In genomic region chr6:115982889-115983288, GRCm38 (mm10) we compare ENCODE assay signal across 18 mouse cellular contexts. TPM values are rescaled to one million over a fixed set of nuclear protein-coding genes. Genes with fewer than 3 reads are reported as not detected.
DNase-seq lines count a peak whose midpoint lies in the region; ATAC-seq and TF ChIP-seq lines count a peak whose summit lies in the region.
"Had no signal": no experiment of that assay in that cellular context is flagged by ENCODE, and none has a peak within 500 bp of the region (broad histone marks: within the 10 kb centered on the region; RNA-seq: fewer than 3 reads in every experiment).

No protein-coding gene starts in this region.

- H3K4me3 ChIP-seq in heart, embryonic 13.5 days = no peak overlapping the region
- no peak overlapping the region for H3K4me3 ChIP-seq in spleen, adult 2 months (ENCODE audit: extremely low read depth, insufficient read depth, insufficient read length)
- H3K4me3 ChIP-seq in kidney, postnatal 0 days (replicated peaks; ENCODE audit: low read depth, low read length) = no peak overlapping the region
- H3K4me3 ChIP-seq: hindbrain, embryonic 15.5 days had no signal

- H3K27me3 ChIP-seq in heart, embryonic 13.5 days (replicated peaks) = no peaks in the 10 kb centered on the region
- no peaks in the 10 kb centered on the region for H3K27me3 ChIP-seq in spleen, adult 2 months (ENCODE audit: control insufficient read depth, insufficient read depth, low read length)
- H3K27me3 ChIP-seq in kidney, postnatal 0 days (ENCODE audit: insufficient read depth, low read length) = no peaks in the 10 kb centered on the region
- H3K27me3 ChIP-seq: CH12.LX; hindbrain, embryonic 15.5 days had no signal

- peak overlapping the region; percentile 76; the same call in 1 of the 2 replicates for H3K4me2 ChIP-seq in heart, embryonic 13.5 days
- peak overlapping the region; percentile 42 for H3K4me2 ChIP-seq in kidney, postnatal 0 days (ENCODE audit: low read length)
- H3K4me2 ChIP-seq: hindbrain, embryonic 15.5 days had no signal

- intact Hi-C loops in heart, postnatal 25 days (cut with DNase I) = no loop called here
- intact Hi-C loops in left cerebral cortex, postnatal 14 days (cut with DNase I) = no loop called here

- DNase-seq in heart, postnatal 25 days (ENCODE audit: low spot score) = no peak
- DNase-seq in spleen, adult 2 months (ENCODE audit: low read depth in 1 of 2, low spot score in 2 of 2) = no peak
- DNase-seq in spleen, postnatal 36 days (ENCODE audit: low spot score in 2 of 2) = no peak
- DNase-seq in kidney, postnatal 0 days (ENCODE audit: low spot score) = peak; percentile 75
- no peak for DNase-seq in retina, embryonic 14.5 days (ENCODE audit: low spot score)
- DNase-seq in left cerebral cortex, postnatal 14 days (ENCODE audit: low spot score in 2 of 2) = no peak
- DNase-seq: adrenal gland, postnatal 10 days; liver; right cerebral cortex, postnatal 25 days had no signal

- peak overlapping the region; percentile 64 for H3K9ac ChIP-seq in heart, embryonic 13.5 days
- 0 out of 2 replicates have a peak overlapping the region, but pooled peaks have one; percentile 35 for H3K9ac ChIP-seq in kidney, postnatal 0 days (ENCODE audit: low read depth, low read length)
- H3K9ac ChIP-seq: hindbrain, embryonic 15.5 days had no signal

- ATAC-seq in heart, embryonic 13.5 days (ENCODE audit: extremely low read depth, insufficient number of reproducible peaks, low FRiP score, low TSS enrichment) = no peak
- 0 out of 2 replicates have a peak, but pooled peaks have one; percentile 38 for ATAC-seq in kidney, postnatal 0 days (replicated peaks; ENCODE audit: low FRiP score, low read depth)
- no peak for ATAC-seq in activated CD4-positive, CD25-positive, alpha-beta regulatory T cell, adult 4 months

- H3K36me3 ChIP-seq in heart, embryonic 13.5 days = peaks cover 21% of the 10 kb centered on the region
- H3K36me3 ChIP-seq in spleen, adult 2 months (ENCODE audit: control insufficient read depth, insufficient read depth, low read length) = no peaks in the 10 kb centered on the region
- peaks cover 7% of the 10 kb centered on the region; the same call in 1 of the 2 replicates for H3K36me3 ChIP-seq in kidney, postnatal 0 days (ENCODE audit: insufficient read depth, low read length)
- H3K36me3 ChIP-seq: hindbrain, embryonic 15.5 days had no signal

- no peak for TF ChIP-seq CTCF in spleen, adult 2 months (IDR thresholded peaks at IDR 0.05; ENCODE audit: extremely low read depth, insufficient read depth, insufficient read length, insufficient replicate concordance)
- TF ChIP-seq CTCF in kidney, postnatal 0 days (IDR thresholded peaks at IDR 0.05; ENCODE audit: low read depth) = no peak

- 67% methylated on average over 7 of the region's 7 CpGs for WGBS in heart, embryonic 13.5 days
- 78% methylated on average over 7 of the region's 7 CpGs for WGBS in spleen, adult 2 months
- WGBS in kidney, postnatal 0 days = 29% methylated on average over 7 of the region's 7 CpGs

- peaks cover 72% of the 10 kb centered on the region for H3K4me1 ChIP-seq in heart, embryonic 13.5 days
- H3K4me1 ChIP-seq in spleen, adult 2 months (ENCODE audit: control insufficient read depth, insufficient read depth, insufficient read length) = peaks cover 23% of the 10 kb centered on the region; the same call in 1 of the 2 replicates
- peaks cover 48% of the 10 kb centered on the region for H3K4me1 ChIP-seq in kidney, postnatal 0 days (replicated peaks; ENCODE audit: insufficient read depth, low read length)

- no peak for TF ChIP-seq POLR2A in spleen, adult 2 months (IDR thresholded peaks at IDR 0.05; ENCODE audit: low read depth, low read length)

- H3K27ac ChIP-seq in heart, embryonic 13.5 days (replicated peaks) = peak overlapping the region; percentile 33
- H3K27ac ChIP-seq in spleen, adult 2 months (ENCODE audit: insufficient read depth, low read length) = peak overlapping the region; percentile 42
- peak overlapping the region; percentile 89 for H3K27ac ChIP-seq in kidney, postnatal 0 days
- H3K27ac ChIP-seq: hindbrain, embryonic 15.5 days; macrophage had no signal

- no peaks in the 10 kb centered on the region for H3K9me3 ChIP-seq in heart, embryonic 13.5 days
- no peaks in the 10 kb centered on the region for H3K9me3 ChIP-seq in kidney, postnatal 0 days (replicated peaks; ENCODE audit: low read length)
- H3K9me3 ChIP-seq: hindbrain, embryonic 15.5 days had no signal

RNA-seq across cellular contexts. Expression of gene Plxnd1, which starts 11.9 kb away (rescaled TPM):
- 39.6 and 43.5 TPM in 2 replicates for polyA plus RNA-seq in heart, embryonic 13.5 days (2015; fragmentation: Nextera tagmentation; extraction: Ambion mirVana)
- 10 to 100 TPM; 79.7 to 91.8 TPM for total RNA-seq in heart, postnatal 25 days (2021)
- 66.1 and 87.2 TPM in 2 replicates for polyA plus RNA-seq in spleen, adult 2 months (2012; rRNA removed)
- polyA plus RNA-seq in kidney, postnatal 0 days (2015; fragmentation: Nextera tagmentation; extraction: Ambion mirVana) = 42.3 and 42.4 TPM in 2 replicates
- polyA plus RNA-seq in activated CD4-positive, CD25-positive, alpha-beta regulatory T cell, adult 4 months (2017; shearing (Covaris generic)) = 10 to 100 TPM; 10.6 to 10.8 TPM
- 100 to 1,000 TPM; 156 to 174 TPM for total RNA-seq in left cerebral cortex, postnatal 14 days (2021)

RNA-seq across cellular contexts. Expression of gene H1foo, which starts 38.2 kb away (rescaled TPM):
- not detected in 2 replicates for polyA plus RNA-seq in heart, embryonic 13.5 days (2015; fragmentation: Nextera tagmentation; extraction: Ambion mirVana)
- not detected for total RNA-seq in heart, postnatal 25 days (2021)
- polyA plus RNA-seq in spleen, adult 2 months (2012; rRNA removed) = not detected in 2 replicates
- polyA plus RNA-seq in kidney, postnatal 0 days (2015; fragmentation: Nextera tagmentation; extraction: Ambion mirVana) = not detected in 2 replicates
- polyA plus RNA-seq in activated CD4-positive, CD25-positive, alpha-beta regulatory T cell, adult 4 months (2017; shearing (Covaris generic)) = under 1 TPM in 1 of 2 experiments, not detected in 1; 0.52 TPM
- total RNA-seq in left cerebral cortex, postnatal 14 days (2021) = not detected
- total RNA-seq: adrenal gland, postnatal 10 days; common myeloid progenitor, adult 5-6 weeks; gastrocnemius, adult 8-10 months; midbrain, postnatal 0 days had no signal
- polyA plus RNA-seq: hindbrain, embryonic 15.5 days; macrophage; midbrain, postnatal 0 days; testis, adult 2 months had no signal

RNA-seq across cellular contexts. Expression of gene Rho, which starts 51.3 kb away (rescaled TPM):
- 0.08 TPM in 1 of 2 replicates, not detected in the other for polyA plus RNA-seq in heart, embryonic 13.5 days (2015; fragmentation: Nextera tagmentation; extraction: Ambion mirVana)
- total RNA-seq in heart, postnatal 25 days (2021) = under 1 TPM; 0.18 to 0.34 TPM
- polyA plus RNA-seq in spleen, adult 2 months (2012; rRNA removed) = 0.16 and 0.37 TPM in 2 replicates
- not detected in 2 replicates for polyA plus RNA-seq in kidney, postnatal 0 days (2015; fragmentation: Nextera tagmentation; extraction: Ambion mirVana)
- not detected for polyA plus RNA-seq in activated CD4-positive, CD25-positive, alpha-beta regulatory T cell, adult 4 months (2017; shearing (Covaris generic))
- under 1 TPM; 0.25 to 0.64 TPM for total RNA-seq in left cerebral cortex, postnatal 14 days (2021)
- total RNA-seq: common myeloid progenitor, adult 5-6 weeks; gastrocnemius, adult 8-10 months had no signal
- polyA plus RNA-seq: macrophage had no signal

Comparison
In these comparisons a context has a peak if more than half of its experiments do, and no peak if none do; other contexts are left out.
1. H3K27ac ChIP-seq: peak in every context shown above with its lines; median percentile 89 in kidney, postnatal 0 days; 42 in spleen, adult 2 months; 33 in heart, embryonic 13.5 days.